26 mouse cellular contexts compared by ENCODE assay signal in genomic region chr5:147351931-147352330, GRCm38 (mm10). TPM values are rescaled to one million over a fixed set of nuclear protein-coding genes. Genes with fewer than 3 reads are reported as not detected.
"Had no signal": no experiment of that assay in that cellular context is flagged by ENCODE, and none has a peak within 500 bp of the region (broad histone marks: within the 10 kb centered on the region; RNA-seq: fewer than 3 reads in every experiment).

No protein-coding gene starts in this region.

- ATAC-seq: midbrain, embryonic 13.5 days; midbrain, embryonic 15.5 days had no signal

- H3K27me3 ChIP-seq: midbrain, embryonic 13.5 days; midbrain, embryonic 15.5 days; neural tube, embryonic 12.5 days; stomach, embryonic 15.5 days had no signal

- DNase-seq: lung, adult 18-20 months; lung, embryonic 14.5 days; lung, postnatal 14 days; lung, postnatal 36 days; right cerebral cortex, postnatal 25 days; right cerebral cortex, postnatal 4 days; thymus, adult 2 months; thymus, postnatal 25 days; thymus, postnatal 4 days had no signal

- H3K27ac ChIP-seq: macrophage; midbrain, embryonic 13.5 days; midbrain, embryonic 15.5 days; neural tube, embryonic 12.5 days; stomach, embryonic 15.5 days; stomach, postnatal 0 days had no signal

- H3K4me1 ChIP-seq: megakaryocyte, embryonic 14.5 days; midbrain, embryonic 13.5 days; midbrain, embryonic 15.5 days; neural tube, embryonic 12.5 days; stomach, embryonic 15.5 days had no signal

- H3K9ac ChIP-seq: lung, embryonic 14.5 days; midbrain, embryonic 13.5 days; midbrain, embryonic 15.5 days; neural tube, embryonic 12.5 days; stomach, embryonic 15.5 days had no signal

- H3K36me3 ChIP-seq: midbrain, embryonic 13.5 days; midbrain, embryonic 15.5 days; neural tube, embryonic 12.5 days; stomach, embryonic 15.5 days had no signal

- H3K4me2 ChIP-seq: lung, embryonic 14.5 days; midbrain, embryonic 11.5 days; midbrain, embryonic 13.5 days; midbrain, embryonic 15.5 days; neural tube, embryonic 12.5 days; stomach, embryonic 15.5 days had no signal

- H3K9me3 ChIP-seq: megakaryocyte, embryonic 14.5 days; midbrain, embryonic 13.5 days; midbrain, embryonic 15.5 days; neural tube, embryonic 12.5 days; stomach, embryonic 15.5 days had no signal

- H3K4me3 ChIP-seq: megakaryocyte, embryonic 14.5 days; midbrain, embryonic 13.5 days; midbrain, embryonic 15.5 days; neural tube, embryonic 12.5 days; stomach, embryonic 15.5 days had no signal

RNA-seq across cellular contexts. Expression of gene Urad, which starts 29.7 kb away (rescaled TPM):
- total RNA-seq: megakaryocyte progenitor cell, adult 5-6 weeks; midbrain, postnatal 0 days; monocyte, adult 5-6 weeks; neutrophil, adult 5-6 weeks had no signal
- polyA plus RNA-seq: lung, embryonic 14.5 days; lung, embryonic 16.5 days; macrophage; midbrain, embryonic 11.5 days; midbrain, embryonic 13.5 days; midbrain, embryonic 15.5 days; midbrain, postnatal 0 days; neural tube, embryonic 12.5 days; neural tube, embryonic 14.5 days; spleen, adult 2 months; stomach, postnatal 0 days; testis, adult 2 months; urinary bladder, adult 2 months had no signal

RNA-seq across cellular contexts. Expression of gene Cdx2, which starts 44.9 kb away (rescaled TPM):
- total RNA-seq: megakaryocyte progenitor cell, adult 5-6 weeks; midbrain, postnatal 0 days; monocyte, adult 5-6 weeks; neutrophil, adult 5-6 weeks had no signal
- polyA plus RNA-seq: lung, embryonic 14.5 days; lung, embryonic 16.5 days; macrophage; midbrain, embryonic 11.5 days; midbrain, embryonic 13.5 days; midbrain, embryonic 15.5 days; midbrain, postnatal 0 days; neural tube, embryonic 12.5 days; neural tube, embryonic 14.5 days; spleen, adult 2 months; testis, adult 2 months; urinary bladder, adult 2 months had no signal
